Mouse (Mus musculus) ES-E14 (cell line): ENCODE data around the gene Hist1h2ah.

Experiments
- HCFC1 ChIP-seq: IDR thresholded peaks from 2 replicates; pipeline ENCODE4 v1.6.1; 2012; ENCODE audit warnings: low read length, inconsistent platforms, borderline replicate concordance; ENCODE audit not compliant: insufficient read depth
- ZC3H11A ChIP-seq: IDR thresholded peaks from 2 replicates; pipeline ENCODE4 v1.6.1; 2012; ENCODE audit warnings: low read depth, mild to moderate bottlenecking, inconsistent platforms, low read length, borderline replicate concordance

- TF ChIP-seq ZC3H11A (no peak), HCFC1 (no peak)
Measured at GRCm38 (mm10) chr13:22033741-22034442, 1.5 kb downstream of the Hist1h2ah start.
